Mouse (Mus musculus) neural tube, embryonic 11.5 days (tissue): ENCODE data around the gene Gm10134. TPM values are rescaled to one million over a fixed set of nuclear protein-coding genes. Genes with fewer than 3 reads are reported as not detected.

Experiments used
- ATAC-seq: fragments of 200-750 bp; cut with Nextera tagmentation; 2 replicates; pipeline ENCODE4 v1.8.0; 2017; ENCODE audit warnings: moderate number of reproducible peaks, mild to moderate bottlenecking, moderate TSS enrichment, moderate library complexity; ENCODE audit not compliant: insufficient read depth, low FRiP score, low TSS enrichment
- DNase-seq: peaks from one replicate; pipeline ENCODE4 v3.0.0-alpha.2; 2015; ENCODE audit warnings: low spot score
- H3K27ac ChIP-seq: fragments of 300-500 bp; sonication (generic); 2 replicates; pipeline ENCODE4 v1.5.1; 2014; ENCODE audit warnings: low read depth, mild to moderate bottlenecking, low read length
- H3K27me3 ChIP-seq: fragments of 300-500 bp; sonication (generic); 2 replicates; pipeline ENCODE4 v1.6.1; 2014; ENCODE audit warnings: mild to moderate bottlenecking, low read length, mixed read lengths; ENCODE audit not compliant: control insufficient read depth, insufficient read depth
- H3K36me3 ChIP-seq: fragments of 300-500 bp; sonication (generic); 2 replicates; pipeline ENCODE4 v1.6.1; 2014; ENCODE audit warnings: mild to moderate bottlenecking, low read length, moderate library complexity, mixed read lengths; ENCODE audit not compliant: control insufficient read depth, insufficient read depth
- H3K4me1 ChIP-seq: fragments of 300-500 bp; sonication (generic); 2 replicates; pipeline ENCODE4 v1.6.1; 2014; ENCODE audit warnings: low read length, mixed read lengths; ENCODE audit not compliant: control insufficient read depth, insufficient read depth
- H3K4me2 ChIP-seq: fragments of 300-500 bp; sonication (generic); 2 replicates; pipeline ENCODE4 v1.6.1; 2014; ENCODE audit warnings: low read depth, mild to moderate bottlenecking, moderate library complexity
- H3K4me3 ChIP-seq: fragments of 300-500 bp; sonication (generic); 2 replicates; pipeline ENCODE4 v1.5.1; 2014; ENCODE audit warnings: low read depth, low read length
- H3K9ac ChIP-seq: fragments of 300-500 bp; sonication (generic); 2 replicates; pipeline ENCODE4 v1.6.1; 2014; ENCODE audit warnings: mild to moderate bottlenecking, low read length
- H3K9me3 ChIP-seq: fragments of 300-500 bp; sonication (generic); 2 replicates; pipeline ENCODE4 v1.6.1; 2016; ENCODE audit warnings: low read length; ENCODE audit not compliant: control insufficient read depth
- WGBS: fragments of 180-500 bp; shearing (Covaris S2); extraction: QIAGEN DNeasy Blood & Tissue Kit; methylation state at CpG from one replicate; pipeline ENCODE4 v1.1.7; 2014; 5-methylcytosine and 5-hydroxymethylcytosine counted together
- polyA plus RNA-seq: library from polyadenylated mRNA; unstranded; fragments of >200 nt; fragmentation: Nextera tagmentation; extraction: Ambion mirVana; gene quantifications from 2 replicates; pipeline ENCODE4 v1.2.1, GENCODE M21; 2014

Gm10134 gene
- polyA plus RNA-seq, 1 experiment from 2014 or later, result not detected

DNA sequence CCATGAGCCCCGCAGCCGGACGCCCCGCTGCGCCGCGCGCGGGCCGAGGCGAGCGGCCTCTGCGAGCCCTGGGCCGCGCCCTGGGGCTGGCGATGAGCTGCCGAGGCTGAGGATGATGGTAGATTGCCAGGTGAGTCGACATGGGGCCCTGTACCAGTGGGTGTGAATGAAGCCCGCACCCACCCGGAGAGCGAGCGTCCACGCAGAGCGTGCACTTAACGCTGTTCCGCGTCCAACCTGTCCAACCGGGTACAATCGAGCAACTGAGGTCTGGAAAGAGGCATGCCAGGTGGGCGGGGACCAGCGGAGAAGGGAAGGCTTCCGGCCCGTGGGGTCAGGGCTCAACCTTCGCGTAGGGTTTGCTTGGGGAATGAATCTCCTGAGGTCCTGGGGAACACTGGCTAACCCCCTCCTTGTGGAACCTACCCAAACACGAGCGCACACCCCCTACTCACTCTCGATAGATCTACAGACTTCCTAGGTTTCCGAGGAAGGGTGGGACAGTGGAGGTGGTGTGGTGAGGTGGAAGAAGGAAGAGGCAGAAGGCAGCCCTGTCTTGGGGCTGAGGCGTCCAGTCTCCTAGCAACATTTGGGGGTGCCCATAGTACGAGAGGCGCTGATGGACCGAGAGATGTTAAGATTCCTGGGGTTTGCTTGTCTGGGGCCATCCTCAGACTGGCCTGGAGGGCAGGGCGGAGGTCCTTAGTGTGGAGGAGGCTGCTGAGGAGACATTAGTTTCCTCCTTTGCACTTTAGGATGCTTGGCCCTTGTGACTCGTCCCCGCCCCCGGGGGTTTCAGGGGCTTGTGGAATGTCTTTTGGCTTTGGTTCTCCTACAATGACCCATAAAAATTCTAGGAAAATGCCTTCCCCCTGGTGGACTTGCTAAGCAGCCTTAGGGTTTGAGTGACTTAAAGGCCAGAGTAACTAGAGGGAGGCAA lies 7.8 kb downstream of the Gm10134 start:
- peak overlapping the region; percentile 75 for H3K27ac ChIP-seq
- no peaks in the 10 kb centered on the region for H3K27me3 ChIP-seq
- peak overlapping the region; percentile 94 for H3K4me2 ChIP-seq
- H3K36me3 ChIP-seq, result no peaks in the 10 kb centered on the region
- peak overlapping the region; percentile 95 for H3K9ac ChIP-seq
- DNase-seq (peak; percentile 59), ATAC-seq (peak; percentile 32)
- WGBS, result 5% methylated on average over 44 of the region's 47 CpGs
- H3K4me1 ChIP-seq, result peaks cover 12% of the 10 kb centered on the region
- no peaks in the 10 kb centered on the region for H3K9me3 ChIP-seq
- peak overlapping the region; percentile 82 for H3K4me3 ChIP-seq

- Histone ChIP-seq H3K9me3 (no peaks in the 10 kb centered on the region), H3K9ac (peak overlapping the region; percentile 95), H3K36me3 (no peaks in the 10 kb centered on the region), H3K4me2 (peak overlapping the region; percentile 94), H3K27ac (no peak overlapping the region), H3K4me3 (peak overlapping the region; percentile 82), H3K27me3 (no peaks in the 10 kb centered on the region), H3K4me1 (peaks cover 12% of the 10 kb centered on the region)
- WGBS, result 15% methylated on average over 5 of the region's 5 CpGs
- ATAC-seq (no peak), DNase-seq (peak; percentile 86)
These were observed 8.6 kb downstream of the Gm10134 start for GRCm38 (mm10) chr2:28514489-28514888.

DNA sequence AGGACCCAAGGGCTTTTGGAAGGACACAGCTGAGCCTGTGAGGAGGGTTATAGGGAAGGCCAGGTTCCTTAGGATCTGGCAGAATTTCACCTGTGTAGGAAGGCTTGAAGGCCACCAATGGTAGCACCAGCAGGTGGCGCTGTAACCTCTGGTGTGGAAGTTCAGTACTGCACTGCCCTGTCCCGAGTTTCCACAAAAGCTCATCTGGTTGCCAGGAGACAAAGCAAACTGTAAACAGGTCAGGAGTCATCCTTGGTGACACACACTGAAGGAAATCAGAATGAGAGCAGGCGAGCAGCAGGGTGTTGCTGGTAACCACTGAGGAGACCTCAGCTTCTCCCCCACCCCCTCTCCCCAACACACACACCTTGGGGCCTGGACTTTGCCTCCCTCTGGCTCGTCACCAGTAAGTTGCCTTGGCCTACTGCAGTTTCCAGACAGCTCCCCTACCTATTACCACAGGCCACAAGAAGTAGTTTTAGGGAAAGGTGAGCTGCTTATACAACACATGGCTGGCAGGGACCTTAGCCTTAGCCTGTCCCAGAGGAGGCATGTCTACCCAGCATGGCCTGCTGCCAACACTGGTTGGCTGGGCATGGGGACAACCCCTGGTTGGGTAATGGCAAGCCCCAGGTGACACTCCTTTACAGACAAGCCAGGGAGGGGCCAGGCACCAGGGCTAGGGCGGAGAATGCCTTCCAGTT lies 11.5 kb downstream of the Gm10134 start:
- H3K27me3 ChIP-seq, result no peaks in the 10 kb centered on the region
- H3K4me2 ChIP-seq, result no peak overlapping the region
- ATAC-seq, result no peak
- no peak overlapping the region for H3K27ac ChIP-seq
- H3K4me1 ChIP-seq, result peaks cover 12% of the 10 kb centered on the region
- H3K36me3 ChIP-seq, result no peaks in the 10 kb centered on the region
- no peak overlapping the region for H3K4me3 ChIP-seq
- WGBS, result 48% methylated on average over 5 of the region's 5 CpGs
- no peak overlapping the region for H3K9ac ChIP-seq
- DNase-seq, result peak; percentile 64
- no peaks in the 10 kb centered on the region for H3K9me3 ChIP-seq

- no peaks in the 10 kb centered on the region for H3K9me3 ChIP-seq
- no peaks in the 10 kb centered on the region for H3K36me3 ChIP-seq
- no peak overlapping the region for H3K9ac ChIP-seq
- no peak for ATAC-seq
- DNase-seq, result no peak
- no peak overlapping the region for H3K4me3 ChIP-seq
- 43% methylated on average over 2 of the region's 2 CpGs for WGBS
- H3K27me3 ChIP-seq, result no peaks in the 10 kb centered on the region
- no peak overlapping the region for H3K4me2 ChIP-seq
- H3K4me1 ChIP-seq, result peaks cover 12% of the 10 kb centered on the region
- H3K27ac ChIP-seq, result no peak overlapping the region
These were observed 12.3 kb downstream of the Gm10134 start for GRCm38 (mm10) chr2:28518231-28518630.

DNA sequence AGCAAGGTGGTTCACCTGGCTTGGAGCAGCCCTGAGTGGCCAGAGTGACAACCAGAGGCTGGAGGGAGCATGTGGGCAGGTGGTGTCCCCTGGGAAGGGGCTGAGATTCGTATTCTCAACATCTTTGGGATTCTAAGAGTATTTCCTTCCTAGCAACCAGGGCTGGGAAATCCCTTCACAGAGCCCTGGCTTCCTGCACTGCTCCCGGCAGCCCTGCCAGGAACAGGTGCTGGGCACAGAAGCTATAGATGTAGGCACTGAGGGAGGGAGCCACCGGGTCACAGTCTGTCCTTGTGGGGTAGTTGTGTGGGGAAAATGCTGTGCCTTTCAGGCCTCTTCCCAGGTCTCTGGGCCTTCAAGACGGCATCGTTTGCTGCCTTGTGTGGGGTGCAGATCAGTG lies 14.7 kb downstream of the Gm10134 start:
- 70% methylated on average over 5 of the region's 5 CpGs for WGBS
- Histone ChIP-seq H3K4me1 (peaks cover 20% of the 10 kb centered on the region), H3K27me3 (no peaks in the 10 kb centered on the region), H3K4me3 (no peak overlapping the region), H3K27ac (no peak overlapping the region), H3K9ac (no peak overlapping the region), H3K4me2 (no peak overlapping the region), H3K36me3 (no peaks in the 10 kb centered on the region), H3K9me3 (no peaks in the 10 kb centered on the region)
- ATAC-seq, result no peak
- DNase-seq, result no peak

DNA sequence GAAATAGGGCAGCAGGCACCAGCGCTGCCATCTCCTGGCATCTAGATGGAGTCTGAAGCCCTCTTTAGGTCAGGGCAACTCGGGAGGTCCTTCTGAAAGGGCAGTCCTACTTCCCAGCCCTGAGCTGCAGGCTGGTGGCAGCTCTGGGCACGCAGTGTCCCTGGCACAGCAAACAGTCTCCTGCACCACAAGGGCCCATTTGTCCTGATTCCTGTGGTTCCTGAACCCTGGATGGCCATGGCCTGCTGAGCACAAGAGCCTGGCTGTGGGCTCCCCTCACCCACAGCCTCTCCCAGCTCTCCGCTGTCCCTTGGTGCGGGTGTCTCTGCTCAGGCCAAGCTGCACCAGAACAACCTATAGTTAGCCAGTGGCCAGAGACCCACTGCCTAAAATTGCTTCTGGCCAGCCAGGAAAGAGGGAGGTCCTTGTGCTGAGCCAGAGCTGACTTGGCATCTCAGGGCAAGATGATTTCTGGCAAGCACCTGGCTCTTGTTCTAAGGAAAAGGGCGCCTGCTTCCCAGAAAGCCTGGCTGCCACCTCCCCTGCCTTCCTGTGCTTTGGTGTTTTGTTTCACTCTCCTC lies 15.8 kb downstream of the Gm10134 start:
- no peak overlapping the region for H3K9ac ChIP-seq
- no peak overlapping the region for H3K27ac ChIP-seq
- no peaks in the 10 kb centered on the region for H3K27me3 ChIP-seq
- DNase-seq (no peak), ATAC-seq (no peak)
- no peak overlapping the region for H3K4me2 ChIP-seq
- no peak overlapping the region for H3K4me3 ChIP-seq
- WGBS, result 89% methylated on average over 6 of the region's 6 CpGs
- H3K9me3 ChIP-seq, result no peaks in the 10 kb centered on the region
- no peaks in the 10 kb centered on the region for H3K36me3 ChIP-seq
- H3K4me1 ChIP-seq, result peaks cover 27% of the 10 kb centered on the region

GRCm38 (mm10) chr2:28522166-28522565 lies 16.3 kb downstream of the Gm10134 start:
- ATAC-seq, result no peak
- peaks cover 27% of the 10 kb centered on the region for H3K4me1 ChIP-seq
- WGBS, result 91% methylated on average over 4 of the region's 4 CpGs

DNA sequence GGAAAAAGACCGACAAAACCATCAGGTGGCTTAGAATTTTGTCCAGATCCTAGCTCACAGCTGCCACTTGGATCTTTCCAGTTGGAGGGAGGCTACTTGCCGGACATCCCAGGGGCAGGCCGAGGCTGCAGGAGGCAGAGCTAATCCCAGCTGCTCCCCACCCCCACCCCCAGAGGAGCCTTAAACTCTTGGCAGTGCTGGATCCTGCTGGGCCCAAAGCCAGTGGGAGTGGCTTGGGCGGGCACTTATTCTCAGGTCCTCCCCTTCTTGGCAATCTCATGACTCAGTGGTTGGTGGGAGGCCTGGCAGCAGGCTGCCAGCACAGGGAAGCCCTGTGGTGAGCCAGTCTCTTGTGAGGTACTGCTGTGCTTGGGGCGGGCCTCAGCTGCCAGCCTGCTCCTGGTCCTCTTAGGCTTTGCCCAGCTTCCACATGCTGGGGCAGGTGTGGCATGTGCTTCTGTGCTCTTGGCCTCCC lies 17.8 kb downstream of the Gm10134 start:
- H3K9ac ChIP-seq, result no peak overlapping the region
- no peaks in the 10 kb centered on the region for H3K9me3 ChIP-seq
- H3K27ac ChIP-seq, result 0 out of 2 replicates have a peak overlapping the region, but pooled peaks have one; percentile 35
- H3K4me3 ChIP-seq, result no peak overlapping the region
- H3K27me3 ChIP-seq, result no peaks in the 10 kb centered on the region
- no peak overlapping the region for H3K4me2 ChIP-seq
- 12% methylated on average over 5 of the region's 5 CpGs for WGBS
- ATAC-seq (peak; percentile 51), DNase-seq (no peak)
- H3K36me3 ChIP-seq, result no peaks in the 10 kb centered on the region
- H3K4me1 ChIP-seq, result peaks cover 27% of the 10 kb centered on the region

More at GRCm38 (mm10) chr2:28522166-28522565, 16.3 kb downstream of the Gm10134 start:
- no peak overlapping the region for H3K27ac ChIP-seq
- H3K4me2 ChIP-seq, result no peak overlapping the region
- H3K36me3 ChIP-seq, result no peaks in the 10 kb centered on the region
- H3K27me3 ChIP-seq, result no peaks in the 10 kb centered on the region
- no peak overlapping the region for H3K9ac ChIP-seq
- H3K4me3 ChIP-seq, result no peak overlapping the region
- DNase-seq, result no peak
- no peaks in the 10 kb centered on the region for H3K9me3 ChIP-seq
